18 mouse cellular contexts compared by ENCODE assay signal in the genomic region with DNA sequence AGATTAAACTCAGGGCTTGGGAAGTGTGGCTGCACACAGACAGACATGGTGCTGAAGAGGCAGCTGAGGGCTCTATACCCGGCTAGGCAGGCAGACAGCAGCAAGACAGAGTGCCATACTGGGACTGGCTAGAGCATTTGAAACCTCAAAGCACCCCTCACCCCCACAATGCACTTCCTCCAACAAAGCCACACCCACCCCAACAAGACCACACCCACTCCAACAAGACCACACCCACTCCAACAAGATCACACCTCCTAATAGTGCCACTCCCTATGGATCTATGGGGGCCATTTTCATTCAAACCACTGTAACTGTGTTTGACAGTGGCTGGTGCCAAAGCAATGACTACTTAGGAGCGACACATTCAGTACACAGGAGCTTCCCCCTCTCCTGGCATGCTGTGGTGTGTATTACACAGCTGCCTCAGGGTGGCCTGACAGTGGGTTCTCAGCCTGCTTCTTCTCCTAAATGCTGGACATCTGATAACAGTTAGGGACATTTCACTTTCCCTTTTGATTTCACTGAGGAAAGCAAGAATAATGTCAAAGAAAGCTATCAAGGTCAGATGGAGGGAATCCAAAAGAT. TPM values are rescaled to one million over a fixed set of nuclear protein-coding genes. Genes with fewer than 3 reads are reported as not detected.
A peak's percentile ranks its signal among the peaks of the same experiment; 100 is the strongest.
DNase-seq lines count a peak whose midpoint lies in the region; ATAC-seq and TF ChIP-seq lines count a peak whose summit lies in the region.
"Had no signal": no experiment of that assay in that cellular context is flagged by ENCODE, and none has a peak within 500 bp of the region (broad histone marks: within the 10 kb centered on the region; RNA-seq: fewer than 3 reads in every experiment).

No protein-coding gene starts in this region.

- H3K9ac ChIP-seq in midbrain, embryonic 11.5 days (ENCODE audit: low read length): no peak overlapping the region
- no peak overlapping the region for H3K9ac ChIP-seq in midbrain, postnatal 0 days (replicated peaks; ENCODE audit: low read length, poor library complexity, severe bottlenecking)
- H3K9ac ChIP-seq in liver, embryonic 16.5 days (ENCODE audit: low read depth, low read length): no peak overlapping the region
- no peak overlapping the region for H3K9ac ChIP-seq in forebrain, embryonic 14.5 days (ENCODE audit: low read length)
- H3K9ac ChIP-seq: embryonic facial prominence, embryonic 15.5 days; forebrain, embryonic 12.5 days; heart, embryonic 15.5 days; hindbrain, embryonic 12.5 days; lung, embryonic 14.5 days; neural tube, embryonic 15.5 days had no signal

- 77% methylated on average over 2 of the region's 2 CpGs for WGBS in midbrain, embryonic 11.5 days
- 82% methylated on average over 2 of the region's 2 CpGs for WGBS in midbrain, postnatal 0 days
- 64% methylated on average over 2 of the region's 2 CpGs for WGBS in liver, embryonic 16.5 days (ENCODE audit: insufficient replicate concordance)
- 74% methylated on average over 2 of the region's 2 CpGs for whole genome bisulfite sequencing in forebrain, embryonic 14.5 days

- H3K4me1 ChIP-seq in midbrain, embryonic 11.5 days (ENCODE audit: control insufficient read depth, insufficient read depth, low read length): no peaks in the 10 kb centered on the region
- H3K4me1 ChIP-seq in midbrain, postnatal 0 days (ENCODE audit: insufficient read depth, low read length): no peaks in the 10 kb centered on the region
- no peaks in the 10 kb centered on the region for H3K4me1 ChIP-seq in liver, embryonic 16.5 days (ENCODE audit: control insufficient read depth, low read depth, low read length)
- no peaks in the 10 kb centered on the region for H3K4me1 ChIP-seq in forebrain, embryonic 14.5 days (ENCODE audit: control insufficient read depth, insufficient read depth, low read length)
- H3K4me1 ChIP-seq: embryonic facial prominence, embryonic 15.5 days; heart, embryonic 15.5 days; neural tube, embryonic 15.5 days had no signal

- H3K27me3 ChIP-seq in midbrain, embryonic 11.5 days (ENCODE audit: control insufficient read depth, insufficient read depth, low read length): no peaks in the 10 kb centered on the region
- H3K27me3 ChIP-seq in midbrain, postnatal 0 days (ENCODE audit: insufficient read depth, low read length): no peaks in the 10 kb centered on the region
- H3K27me3 ChIP-seq in liver, embryonic 16.5 days (ENCODE audit: control insufficient read depth, insufficient read depth, low read depth, low read length): no peaks in the 10 kb centered on the region
- H3K27me3 ChIP-seq in forebrain, embryonic 14.5 days (replicated peaks; ENCODE audit: control insufficient read depth, insufficient read depth, low read length): no peaks in the 10 kb centered on the region
- H3K27me3 ChIP-seq: embryonic facial prominence, embryonic 15.5 days; forebrain, embryonic 12.5 days; heart, embryonic 15.5 days; hindbrain, embryonic 12.5 days; neural tube, embryonic 15.5 days had no signal

- no peak overlapping the region for H3K27ac ChIP-seq in midbrain, embryonic 11.5 days (ENCODE audit: low read depth, low read length)
- H3K27ac ChIP-seq in midbrain, postnatal 0 days (ENCODE audit: low read depth, low read length): no peak overlapping the region
- no peak overlapping the region for H3K27ac ChIP-seq in liver, embryonic 16.5 days (ENCODE audit: low read length)
- H3K27ac ChIP-seq in forebrain, embryonic 14.5 days (ENCODE audit: low read depth, low read length): no peak overlapping the region
- H3K27ac ChIP-seq: embryonic facial prominence, embryonic 15.5 days; forebrain, embryonic 12.5 days; heart, embryonic 15.5 days; hindbrain, embryonic 12.5 days; neural tube, embryonic 15.5 days had no signal

- no peaks in the 10 kb centered on the region for H3K36me3 ChIP-seq in midbrain, embryonic 11.5 days (ENCODE audit: control insufficient read depth, insufficient read depth, low read length)
- no peaks in the 10 kb centered on the region for H3K36me3 ChIP-seq in midbrain, postnatal 0 days (ENCODE audit: insufficient read depth, low read length)
- H3K36me3 ChIP-seq in liver, embryonic 16.5 days (ENCODE audit: control insufficient read depth, insufficient read depth): no peaks in the 10 kb centered on the region
- peaks cover 4% of the 10 kb centered on the region; the same call in 1 of the 2 replicates for H3K36me3 ChIP-seq in forebrain, embryonic 14.5 days (ENCODE audit: control insufficient read depth, insufficient read depth, low read length)

- no peak for TF ChIP-seq CTCF in midbrain, postnatal 0 days (IDR thresholded peaks at IDR 0.05)

- H3K4me2 ChIP-seq in midbrain, embryonic 11.5 days: no peak overlapping the region
- H3K4me2 ChIP-seq in midbrain, postnatal 0 days (ENCODE audit: low read depth, low read length, poor library complexity, severe bottlenecking): no peak overlapping the region
- H3K4me2 ChIP-seq in liver, embryonic 16.5 days (ENCODE audit: low read depth, low read length): no peak overlapping the region
- no peak overlapping the region for H3K4me2 ChIP-seq in forebrain, embryonic 14.5 days (ENCODE audit: low read length)
- H3K4me2 ChIP-seq: embryonic facial prominence, embryonic 15.5 days; forebrain, embryonic 12.5 days; heart, embryonic 15.5 days; hindbrain, embryonic 12.5 days; lung, embryonic 14.5 days; neural tube, embryonic 15.5 days had no signal

- H3K4me3 ChIP-seq in midbrain, embryonic 11.5 days (ENCODE audit: low read depth, low read length): no peak overlapping the region
- no peak overlapping the region for H3K4me3 ChIP-seq in midbrain, postnatal 0 days (ENCODE audit: low read depth, low read length)
- H3K4me3 ChIP-seq in liver, embryonic 16.5 days (ENCODE audit: low read depth, low read length): no peak overlapping the region
- H3K4me3 ChIP-seq in forebrain, embryonic 14.5 days (ENCODE audit: low read depth, low read length): no peak overlapping the region
- H3K4me3 ChIP-seq: embryonic facial prominence, embryonic 15.5 days; forebrain, embryonic 12.5 days; heart, embryonic 15.5 days; hindbrain, embryonic 12.5 days; neural tube, embryonic 15.5 days had no signal

- H3K9me3 ChIP-seq in midbrain, embryonic 11.5 days (ENCODE audit: control insufficient read depth, low read length): no peaks in the 10 kb centered on the region
- H3K9me3 ChIP-seq in midbrain, postnatal 0 days (ENCODE audit: low read length): no peaks in the 10 kb centered on the region
- H3K9me3 ChIP-seq in liver, embryonic 16.5 days (replicated peaks; ENCODE audit: control insufficient read depth, low read length): no peaks in the 10 kb centered on the region
- no peaks in the 10 kb centered on the region for H3K9me3 ChIP-seq in forebrain, embryonic 14.5 days (replicated peaks; ENCODE audit: control insufficient read depth, low read length)
- H3K9me3 ChIP-seq: embryonic facial prominence, embryonic 15.5 days; forebrain, embryonic 12.5 days; heart, embryonic 15.5 days; hindbrain, embryonic 12.5 days; neural tube, embryonic 15.5 days had no signal

- DNase-seq in midbrain, embryonic 11.5 days (ENCODE audit: low spot score, missing footprints): peak; percentile 21
- no peak for DNase-seq in midbrain, postnatal 0 days (ENCODE audit: low spot score)
- no peak for DNase-seq in embryo, embryonic 11 days
- no peak for DNase-seq in adrenal gland, adult 2 months
- no peak for DNase-seq in forebrain, embryonic 14.5 days (ENCODE audit: low spot score)
- DNase-seq: cerebellum, postnatal 25 days; kidney, adult 18-20 months; kidney, postnatal 4 days; lung, embryonic 14.5 days; right cerebral cortex, postnatal 4 days; thymus, postnatal 14 days had no signal

- no peak for ATAC-seq in midbrain, embryonic 11.5 days (ENCODE audit: low FRiP score)
- no peak for ATAC-seq in midbrain, postnatal 0 days (ENCODE audit: low FRiP score)
- ATAC-seq in granulocyte monocyte progenitor cell, adult 5-6 weeks (replicated peaks; ENCODE audit: poor library complexity, severe bottlenecking): peak; percentile 78
- peak; percentile 54; the same call in 1 of the 2 replicates for ATAC-seq in liver, embryonic 16.5 days (ENCODE audit: low read depth)
- ATAC-seq in forebrain, embryonic 14.5 days: no peak

RNA-seq across cellular contexts. Expression of a gene that starts 11.4 kb away (rescaled TPM):
- polyA plus RNA-seq in midbrain, embryonic 11.5 days (2014; fragmentation: Nextera tagmentation; extraction: Ambion mirVana): 39.7 and 42.2 TPM in 2 replicates
- 22.1 and 29.0 TPM in 2 replicates for total RNA-seq in midbrain, postnatal 0 days (2014; rRNA removed)
- 36.6 and 37.4 TPM in 2 replicates for polyA plus RNA-seq in midbrain, postnatal 0 days (2015; fragmentation: Nextera tagmentation; extraction: Ambion mirVana)
- 13.3 and 15.2 TPM in 2 replicates for total RNA-seq in granulocyte monocyte progenitor cell, adult 5-6 weeks (2014; fragmentation: Nextera tagmentation)
- 13.0 and 23.7 TPM in 2 replicates for total RNA-seq in granulocyte monocyte progenitor cell, adult 5-6 weeks (2017)
- 9.5 and 9.9 TPM in 2 replicates for polyA plus RNA-seq in liver, embryonic 16.5 days (2015; fragmentation: Nextera tagmentation; extraction: Ambion mirVana)
- 10 to 100 TPM; 28.6 to 30.6 TPM for total RNA-seq in adrenal gland, adult 2 months (2021)
- polyA plus RNA-seq in adrenal gland, adult 2 months (2012; rRNA removed): 7.8 and 12.1 TPM in 2 replicates
- 43.6 and 44.9 TPM in 2 replicates for polyA plus RNA-seq in forebrain, embryonic 14.5 days (2014; fragmentation: Nextera tagmentation; extraction: Ambion mirVana)

RNA-seq across cellular contexts. Expression of a gene that starts 33.3 kb away (rescaled TPM):
- polyA plus RNA-seq in midbrain, embryonic 11.5 days (2014; fragmentation: Nextera tagmentation; extraction: Ambion mirVana): 23.6 and 24.0 TPM in 2 replicates
- 10.4 and 12.2 TPM in 2 replicates for total RNA-seq in midbrain, postnatal 0 days (2014; rRNA removed)
- polyA plus RNA-seq in midbrain, postnatal 0 days (2015; fragmentation: Nextera tagmentation; extraction: Ambion mirVana): 9.1 and 9.9 TPM in 2 replicates
- total RNA-seq in granulocyte monocyte progenitor cell, adult 5-6 weeks (2014; fragmentation: Nextera tagmentation): 11.6 and 12.4 TPM in 2 replicates
- 6.7 and 9.7 TPM in 2 replicates for total RNA-seq in granulocyte monocyte progenitor cell, adult 5-6 weeks (2017)
- 5.5 and 5.6 TPM in 2 replicates for polyA plus RNA-seq in liver, embryonic 16.5 days (2015; fragmentation: Nextera tagmentation; extraction: Ambion mirVana)
- total RNA-seq in adrenal gland, adult 2 months (2021): 10 to 100 TPM; 12.0 to 13.6 TPM
- polyA plus RNA-seq in adrenal gland, adult 2 months (2012; rRNA removed): 5.3 and 5.9 TPM in 2 replicates
- polyA plus RNA-seq in forebrain, embryonic 14.5 days (2014; fragmentation: Nextera tagmentation; extraction: Ambion mirVana): 17.9 and 23.5 TPM in 2 replicates

RNA-seq across cellular contexts. Expression of a gene that starts 33.9 kb away (rescaled TPM):
- polyA plus RNA-seq in midbrain, embryonic 11.5 days (2014; fragmentation: Nextera tagmentation; extraction: Ambion mirVana): 21.2 and 25.6 TPM in 2 replicates
- 43.2 and 50.1 TPM in 2 replicates for total RNA-seq in midbrain, postnatal 0 days (2014; rRNA removed)
- 8.1 and 10.6 TPM in 2 replicates for polyA plus RNA-seq in midbrain, postnatal 0 days (2015; fragmentation: Nextera tagmentation; extraction: Ambion mirVana)
- total RNA-seq in granulocyte monocyte progenitor cell, adult 5-6 weeks (2014; fragmentation: Nextera tagmentation): 54.8 and 72.9 TPM in 2 replicates
- 21.4 and 36.5 TPM in 2 replicates for total RNA-seq in granulocyte monocyte progenitor cell, adult 5-6 weeks (2017)
- polyA plus RNA-seq in liver, embryonic 16.5 days (2015; fragmentation: Nextera tagmentation; extraction: Ambion mirVana): 5.9 and 6.8 TPM in 2 replicates
- 10 to 100 TPM; 32.0 to 44.5 TPM for total RNA-seq in adrenal gland, adult 2 months (2021)
- 6.0 and 6.6 TPM in 2 replicates for polyA plus RNA-seq in adrenal gland, adult 2 months (2012; rRNA removed)
- 16.8 and 18.6 TPM in 2 replicates for polyA plus RNA-seq in forebrain, embryonic 14.5 days (2014; fragmentation: Nextera tagmentation; extraction: Ambion mirVana)

RNA-seq across cellular contexts. Expression of a gene that starts 35.5 kb away (rescaled TPM):
- polyA plus RNA-seq in midbrain, embryonic 11.5 days (2014; fragmentation: Nextera tagmentation; extraction: Ambion mirVana): 9.7 and 9.8 TPM in 2 replicates
- 30.2 and 44.0 TPM in 2 replicates for total RNA-seq in midbrain, postnatal 0 days (2014; rRNA removed)
- 9.8 and 11.4 TPM in 2 replicates for polyA plus RNA-seq in midbrain, postnatal 0 days (2015; fragmentation: Nextera tagmentation; extraction: Ambion mirVana)
- total RNA-seq in granulocyte monocyte progenitor cell, adult 5-6 weeks (2014; fragmentation: Nextera tagmentation): 60.9 and 70.6 TPM in 2 replicates
- total RNA-seq in granulocyte monocyte progenitor cell, adult 5-6 weeks (2017): 42.5 and 47.1 TPM in 2 replicates
- polyA plus RNA-seq in liver, embryonic 16.5 days (2015; fragmentation: Nextera tagmentation; extraction: Ambion mirVana): 1.8 TPM in 2 replicates
- 10 to 100 TPM; 51.2 to 53.6 TPM for total RNA-seq in adrenal gland, adult 2 months (2021)
- polyA plus RNA-seq in adrenal gland, adult 2 months (2012; rRNA removed): 63.1 and 64.0 TPM in 2 replicates
- polyA plus RNA-seq in forebrain, embryonic 14.5 days (2014; fragmentation: Nextera tagmentation; extraction: Ambion mirVana): 9.2 and 10.6 TPM in 2 replicates

Comparison
In these comparisons a context has a peak if more than half of its experiments do, and no peak if none do; other contexts are left out.
1. ATAC-seq: peak in granulocyte monocyte progenitor cell, adult 5-6 weeks (single experiment) and liver, embryonic 16.5 days (single experiment); none in midbrain, embryonic 11.5 days (single experiment), midbrain, postnatal 0 days (single experiment) and forebrain, embryonic 14.5 days (single experiment).